Mouse (Mus musculus): ENCODE measurements around the gene Ndc1. TPM values are rescaled to one million over a fixed set of nuclear protein-coding genes. Genes with fewer than 3 reads are reported as not detected.
"Not testable (repeated sequence)": the region's sequence is repeated elsewhere in the genome, so short reads cannot be mapped to it uniquely, and the experiment has no call there.

Gene Ndc1
- 1 to 10 TPM; 7.4 to 8.0 TPM for total RNA-seq (2021)
- long read RNA-seq, experiment 1, full-length matches to known transcripts: 5 of 8 reads
- long read RNA-seq, experiment 1, partial matches to known transcripts: 0 of 8 reads
- long read RNA-seq, experiment 1, other reads (novel, unspliced or antisense): 3 of 8 reads
- long read RNA-seq, experiment 2, full-length matches to known transcripts: 12 of 14 reads
- long read RNA-seq, experiment 2, partial matches to known transcripts: 1 of 14 reads
- long read RNA-seq, experiment 2, other reads (novel, unspliced or antisense): 1 of 14 reads

- intact Hi-C loops (cut with DNase I; ENCODE audit: low total_unique reads): no loop called here
- DNase-seq: peak; percentile 82
These were observed at the start of gene Ndc1 for GRCm38 (mm10) chr4:107367567-107368314. TSS of gene Ndc1 (plus strand) at chr4:107367784.

DNA sequence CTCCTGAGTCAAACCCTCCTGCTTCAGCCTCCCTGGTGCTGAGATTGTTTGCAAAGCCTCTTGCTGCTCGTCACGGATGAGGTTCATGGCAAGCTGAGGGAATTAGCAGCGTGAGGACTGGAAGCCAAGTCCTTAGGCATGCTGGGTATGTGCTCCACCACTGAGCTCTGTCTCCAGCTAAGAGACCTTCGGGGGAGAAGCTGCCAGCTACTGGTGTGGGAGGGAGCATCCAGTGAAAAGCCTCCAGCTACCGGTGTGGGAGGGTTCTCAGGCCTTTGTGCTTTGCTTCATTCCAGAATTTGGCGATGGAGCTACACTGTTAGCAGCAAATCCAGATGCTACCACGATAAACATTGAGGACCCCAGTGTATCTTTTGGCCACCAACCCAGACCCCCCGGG is 48.9 kb upstream of the Ndc1 start:
- intact Hi-C loops (cut with DNase I; ENCODE audit: low total_unique reads): no loop called here

GRCm38 (mm10) chr4:107321041-107321440 is 46.5 kb upstream of the Ndc1 start:
- DNase-seq: no peak
- intact Hi-C loops (cut with DNase I; ENCODE audit: low total_unique reads): no loop called here

More for the DNA sequence above, 48.9 kb upstream of the Ndc1 start:
- DNase-seq: no peak

GRCm38 (mm10) chr4:107323113-107323512 is 44.5 kb upstream of the Ndc1 start:
- intact Hi-C loops (cut with DNase I; ENCODE audit: low total_unique reads): no loop called here

DNA sequence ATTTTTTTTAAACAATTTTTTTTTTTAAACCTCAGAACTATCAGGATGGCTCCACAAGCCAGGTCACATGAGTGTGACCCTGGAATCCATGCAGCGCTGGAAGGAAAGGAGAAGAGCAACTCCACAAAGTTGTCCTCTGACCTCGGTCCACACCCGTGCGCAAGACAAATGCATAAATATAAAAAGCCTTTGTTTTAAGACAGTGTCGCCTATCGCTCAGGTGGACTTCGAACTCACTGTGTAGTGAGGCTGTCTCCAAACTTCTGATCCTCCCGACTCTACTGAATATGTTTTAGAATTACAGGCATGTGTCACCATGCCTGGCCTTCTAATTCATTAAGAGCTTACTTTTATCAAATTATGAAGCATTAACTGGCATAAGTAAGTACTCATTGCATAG is 39.1 kb upstream of the Ndc1 start:
- intact Hi-C loops (cut with DNase I; ENCODE audit: low total_unique reads): no loop called here
- no peak for DNase-seq

More at GRCm38 (mm10) chr4:107323113-107323512, 44.5 kb upstream of the Ndc1 start:
- no peak for DNase-seq

- intact Hi-C loops (cut with DNase I; ENCODE audit: low total_unique reads): no loop called here
- DNase-seq: no peak
These were observed 34.1 kb upstream of the Ndc1 start for GRCm38 (mm10) chr4:107333514-107333913.

DNA sequence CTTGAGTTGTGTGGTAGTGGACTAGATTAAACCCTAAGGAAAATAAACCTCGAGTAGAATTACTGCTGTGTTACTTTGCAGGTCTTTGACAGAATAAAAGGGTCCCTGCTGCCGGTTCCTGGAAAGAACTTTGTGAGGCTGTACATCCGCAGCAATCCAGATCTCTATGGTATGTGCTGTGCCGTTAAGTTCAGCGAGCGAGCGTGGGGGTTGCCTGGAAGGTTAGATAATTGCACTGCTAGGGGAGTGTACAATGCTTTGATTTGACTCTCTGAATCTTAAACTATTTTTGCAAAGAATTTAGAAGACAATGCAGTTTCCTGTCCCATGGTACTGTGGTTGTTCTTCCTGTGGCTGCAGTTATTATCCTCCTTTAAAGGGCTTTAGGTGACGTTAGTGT is 31.2 kb upstream of the Ndc1 start:
- DNase-seq: no peak
- intact Hi-C loops (cut with DNase I; ENCODE audit: low total_unique reads): no loop called here

- no peak for DNase-seq
These were observed 30.1 kb upstream of the Ndc1 start for GRCm38 (mm10) chr4:107337455-107337854.

GRCm38 (mm10) chr4:107341354-107341753 is 26.2 kb upstream of the Ndc1 start:
- no peak for DNase-seq
- intact Hi-C loops (cut with DNase I; ENCODE audit: low total_unique reads): no loop called here

More at GRCm38 (mm10) chr4:107337455-107337854, 30.1 kb upstream of the Ndc1 start:
- intact Hi-C loops (cut with DNase I; ENCODE audit: low total_unique reads): no loop called here

DNA sequence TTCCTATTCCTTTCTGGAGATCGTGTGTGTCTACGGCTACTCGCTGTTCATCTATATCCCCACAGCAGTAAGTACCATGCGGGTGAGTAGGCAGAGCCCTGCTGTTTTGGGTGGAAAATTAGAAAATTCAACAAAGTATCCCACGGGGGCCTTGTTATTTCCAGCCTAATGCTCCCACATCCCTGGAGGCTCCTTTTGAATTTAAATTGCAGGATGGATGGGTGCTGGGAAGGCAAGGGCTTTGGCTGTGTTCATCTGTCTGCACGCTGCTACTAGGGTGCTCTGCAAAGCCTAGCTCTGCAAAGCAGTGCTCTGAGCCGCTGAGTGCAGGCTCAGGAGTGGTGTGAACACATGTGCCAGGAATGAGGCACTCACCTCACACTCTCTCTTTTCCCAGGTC is 23.0 kb upstream of the Ndc1 start:
- DNase-seq: no peak
- intact Hi-C loops (cut with DNase I; ENCODE audit: low total_unique reads): no loop called here

GRCm38 (mm10) chr4:107347221-107347620 is 20.4 kb upstream of the Ndc1 start:
- no peak for DNase-seq
- intact Hi-C loops (cut with DNase I; ENCODE audit: low total_unique reads): no loop called here

DNA sequence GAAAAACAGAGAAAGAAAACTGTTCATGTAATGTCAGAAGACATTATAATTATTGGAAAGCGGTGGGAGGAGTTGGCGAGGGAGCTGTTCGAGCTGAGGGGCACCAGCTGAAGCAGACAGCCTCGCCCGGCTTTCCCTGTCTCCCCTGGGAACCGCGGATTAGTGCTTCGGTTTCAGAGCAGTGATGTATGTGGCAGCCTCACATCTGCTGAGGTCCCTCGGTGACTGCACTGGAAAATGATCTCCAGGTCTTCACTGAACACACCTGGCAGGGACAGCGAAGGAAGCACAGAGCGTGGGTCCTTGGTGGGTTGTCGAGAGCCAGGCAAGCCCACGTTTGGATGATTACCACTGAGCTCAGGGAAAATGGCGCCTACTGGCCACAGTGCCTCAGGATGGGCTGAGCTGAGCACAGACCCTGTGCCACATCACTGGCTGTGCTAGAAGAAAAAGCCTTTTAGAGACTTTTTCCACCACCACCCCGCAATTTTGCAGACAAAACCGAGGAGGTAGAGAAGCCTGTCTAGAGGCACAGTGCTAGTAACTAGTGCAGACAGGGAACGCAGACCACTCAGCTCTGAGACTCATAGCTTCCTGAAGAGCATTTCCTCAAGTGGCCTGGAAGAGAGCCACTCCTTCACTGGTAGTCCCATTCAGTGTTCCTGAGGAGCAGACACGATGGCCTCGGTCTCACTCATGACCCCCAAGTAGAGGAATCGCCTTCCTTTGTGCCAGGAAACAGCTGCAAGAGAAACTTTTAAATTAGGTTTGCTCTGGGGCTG is 18.9 kb upstream of the Ndc1 start:
- no peak for DNase-seq
- intact Hi-C loops (cut with DNase I; ENCODE audit: low total_unique reads): loop anchor here (2.0 kb wide), 1 partner anchor 98 kb away; no protein-coding TSS in a partner anchor

GRCm38 (mm10) chr4:107349311-107350008 is 18.1 kb upstream of the Ndc1 start:
- intact Hi-C loops (cut with DNase I; ENCODE audit: low total_unique reads): loop anchor here (2.0 to 10.0 kb wide), 2 partner anchors 99 to 165 kb away; no protein-coding TSS in a partner anchor
- DNase-seq: no peak

DNA sequence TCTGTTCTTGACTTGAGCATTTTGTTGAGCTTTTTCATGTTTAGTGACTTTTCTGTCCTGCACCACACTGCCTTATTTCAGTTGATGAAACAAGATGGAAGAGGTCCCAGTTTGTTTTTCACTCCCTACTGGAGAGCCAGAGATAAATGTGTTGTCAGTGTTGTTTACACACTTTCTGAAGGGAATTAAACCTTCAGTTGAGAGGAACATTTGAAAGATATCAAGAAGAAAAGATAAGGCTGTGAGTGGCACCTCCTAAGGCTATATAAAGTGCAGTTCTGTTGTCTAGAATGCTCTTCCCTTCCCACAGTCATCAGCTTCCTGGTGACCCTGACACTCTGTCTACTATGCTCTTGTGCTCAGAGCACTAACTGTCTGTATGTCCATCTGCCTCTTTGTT is 16.2 kb upstream of the Ndc1 start:
- intact Hi-C loops (cut with DNase I; ENCODE audit: low total_unique reads): loop anchor here (10.0 kb wide), 1 partner anchor 167 kb away; no protein-coding TSS in a partner anchor

GRCm38 (mm10) chr4:107353612-107354011 is 14.0 kb upstream of the Ndc1 start:
- DNase-seq: no peak
- intact Hi-C loops (cut with DNase I; ENCODE audit: low total_unique reads): loop anchor here (10.0 kb wide), 1 partner anchor 169 kb away; no protein-coding TSS in a partner anchor

More for the DNA sequence above, 16.2 kb upstream of the Ndc1 start:
- DNase-seq: no peak

- intact Hi-C loops (cut with DNase I; ENCODE audit: low total_unique reads): loop anchor here (10.0 kb wide), 1 partner anchor 169 kb away; no protein-coding TSS in a partner anchor
- DNase-seq: no peak
These were observed 13.5 kb upstream of the Ndc1 start for GRCm38 (mm10) chr4:107354126-107354525.

GRCm38 (mm10) chr4:107354543-107354942 is 13.0 kb upstream of the Ndc1 start:
- no peak for DNase-seq
- intact Hi-C loops (cut with DNase I; ENCODE audit: low total_unique reads): loop anchor here (10.0 kb wide), 1 partner anchor 170 kb away; no protein-coding TSS in a partner anchor

- intact Hi-C loops (cut with DNase I; ENCODE audit: low total_unique reads): loop anchor here (10.0 kb wide), 1 partner anchor 172 kb away; no protein-coding TSS in a partner anchor
- DNase-seq: not testable (repeated sequence)
These were observed 10.4 kb upstream of the Ndc1 start for GRCm38 (mm10) chr4:107357172-107357571.

GRCm38 (mm10) chr4:107358460-107358859 is 9.1 kb upstream of the Ndc1 start:
- intact Hi-C loops (cut with DNase I; ENCODE audit: low total_unique reads): loop anchor here (10.0 kb wide), 1 partner anchor 174 kb away; no protein-coding TSS in a partner anchor
- no peak for DNase-seq

Data from gastrocnemius, postnatal 14 days (tissue).